Mouse (Mus musculus): Measurements from ENCODE around the gene Uba52.

The Uba52 gene

GRCm38 (mm10) chr8:70458462-70458861, 52.1 kb downstream of the Uba52 start:
- no peak for DNase-seq (ENCODE audit: low read depth, low spot score)
